Mouse (Mus musculus) kidney, postnatal 4 days (tissue): Measurements from ENCODE around the gene Rfx8.
"Not testable (repeated sequence)": the region's sequence is repeated elsewhere in the genome, so short reads cannot be mapped to it uniquely, and the experiment has no call there.

Source experiments
- DNase-seq, 2 experiments: peaks; one replicate each; pipeline ENCODE4 v3.0.0; 2021; ENCODE audit warnings: mixed read lengths in 2 of 2

Gene Rfx8

DNA sequence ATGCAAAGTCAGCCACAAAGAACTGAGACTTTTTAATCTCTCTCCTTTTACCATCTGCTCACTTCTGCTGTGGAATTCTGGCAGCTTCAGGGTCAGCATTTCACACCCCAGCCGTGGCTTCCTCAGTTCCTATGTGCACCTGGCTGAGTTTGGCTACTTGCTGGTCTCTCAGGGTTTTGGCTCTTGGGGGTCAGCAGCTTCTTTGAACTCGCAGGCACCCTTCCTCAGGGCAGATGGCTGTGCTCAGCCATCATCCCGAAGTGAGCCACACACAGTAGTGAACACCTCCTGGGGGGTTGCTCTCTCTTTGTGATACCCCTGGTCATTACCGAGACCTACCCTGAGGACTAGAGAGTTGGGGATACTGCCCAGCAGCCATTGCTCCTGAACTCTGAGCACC is 29.7 kb downstream of the Rfx8 start:
- no peak for DNase-seq

DNA sequence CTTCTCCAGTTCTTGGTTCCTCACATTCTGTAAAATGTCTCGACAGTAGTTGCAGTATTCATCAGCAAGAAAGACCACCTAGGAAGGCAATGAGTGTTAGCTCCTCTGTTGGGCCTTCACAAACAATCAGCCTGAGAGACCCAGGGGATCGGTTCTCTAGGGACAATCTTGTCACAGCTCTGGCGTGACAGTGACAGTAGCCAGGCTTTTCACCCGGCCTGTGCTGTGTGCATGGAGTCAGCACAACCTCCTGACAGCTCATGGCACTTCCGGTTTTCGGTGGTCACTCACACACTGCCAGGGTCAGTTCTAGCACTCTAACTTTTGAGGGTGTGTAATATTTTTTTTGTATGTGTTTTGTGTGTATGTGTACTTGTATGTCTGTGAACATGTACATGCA is 32.2 kb downstream of the Rfx8 start:
- no peak for DNase-seq

DNA sequence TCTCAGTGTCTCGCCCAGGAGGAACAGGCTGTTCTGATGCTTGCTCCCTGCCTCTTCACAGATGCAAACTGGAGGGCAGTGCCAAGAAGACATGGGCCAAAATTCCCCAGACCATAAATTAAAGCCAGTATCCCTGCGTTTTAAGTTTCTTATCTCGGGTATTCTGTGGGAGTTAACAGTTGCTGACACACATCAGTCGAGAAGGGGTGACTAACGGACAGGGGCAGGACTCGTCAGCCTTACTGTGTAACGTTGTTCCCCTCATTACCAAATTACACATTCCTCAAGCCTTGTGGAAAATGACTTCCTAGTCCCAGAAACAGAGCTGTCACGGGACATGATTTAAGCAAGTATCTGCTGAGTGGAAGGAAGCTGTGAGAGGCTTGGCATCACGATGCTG is 33.5 kb downstream of the Rfx8 start:
- DNase-seq, result no peak

DNA sequence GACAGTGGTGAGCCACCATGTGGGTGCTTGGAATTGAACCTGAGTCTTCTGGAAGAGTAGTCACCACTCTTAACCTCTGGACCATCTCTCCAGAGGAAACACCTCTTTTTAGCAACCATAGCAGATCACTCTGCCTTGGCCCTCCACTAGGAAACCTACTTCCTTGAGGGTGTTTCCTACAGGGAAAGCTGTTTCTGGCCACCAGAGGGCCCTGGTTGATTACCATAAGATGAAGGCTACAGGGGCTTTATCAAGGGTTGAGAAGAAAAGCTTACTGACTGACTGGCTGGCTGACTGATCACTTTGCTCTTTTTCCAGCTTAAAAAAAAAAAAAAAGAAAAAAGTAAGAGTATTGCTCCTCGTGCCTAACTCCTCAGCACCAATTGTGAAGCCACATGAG is 35.0 kb downstream of the Rfx8 start:
- peak; percentile 86 to 91 for DNase-seq

DNA sequence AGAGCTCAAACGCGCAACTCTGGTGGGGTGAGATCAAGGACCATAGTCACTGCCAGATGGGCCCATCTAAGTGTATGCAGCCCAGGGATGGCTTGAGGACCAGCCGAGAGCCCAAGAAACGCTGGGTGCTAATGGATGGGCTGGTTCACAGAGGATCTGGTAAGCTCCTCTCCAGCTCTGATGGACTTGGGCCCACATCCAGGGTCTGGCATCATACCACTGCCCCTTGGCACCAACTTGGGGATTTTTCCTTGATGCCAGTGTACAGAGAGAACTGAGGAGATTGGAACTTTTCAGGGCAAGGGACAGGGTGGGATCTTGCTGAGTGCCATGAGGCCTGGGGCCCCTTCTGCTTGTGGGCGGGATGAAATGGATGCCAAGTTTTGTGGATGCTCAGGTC is 39.2 kb downstream of the Rfx8 start:
- DNase-seq, result no peak

DNA sequence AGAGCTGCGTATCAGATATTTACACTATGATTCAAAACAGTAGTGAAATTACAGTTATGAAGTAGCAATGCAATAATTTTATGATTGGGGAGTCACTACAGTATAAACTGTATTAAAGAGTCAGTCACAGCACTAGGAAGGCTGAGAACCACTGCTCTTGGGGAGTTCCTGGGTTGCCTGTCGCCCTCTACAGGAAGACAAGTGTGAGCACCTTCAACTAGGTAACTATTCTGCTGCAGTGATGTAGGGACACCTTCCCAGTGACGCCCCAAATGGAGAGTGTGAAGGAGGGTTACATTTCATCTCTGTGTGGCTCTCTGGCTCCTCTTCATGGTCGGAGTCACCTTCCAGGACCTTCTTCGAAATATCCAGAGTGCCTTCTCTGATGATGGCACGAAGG is 40.3 kb downstream of the Rfx8 start:
- DNase-seq, result no peak

DNA sequence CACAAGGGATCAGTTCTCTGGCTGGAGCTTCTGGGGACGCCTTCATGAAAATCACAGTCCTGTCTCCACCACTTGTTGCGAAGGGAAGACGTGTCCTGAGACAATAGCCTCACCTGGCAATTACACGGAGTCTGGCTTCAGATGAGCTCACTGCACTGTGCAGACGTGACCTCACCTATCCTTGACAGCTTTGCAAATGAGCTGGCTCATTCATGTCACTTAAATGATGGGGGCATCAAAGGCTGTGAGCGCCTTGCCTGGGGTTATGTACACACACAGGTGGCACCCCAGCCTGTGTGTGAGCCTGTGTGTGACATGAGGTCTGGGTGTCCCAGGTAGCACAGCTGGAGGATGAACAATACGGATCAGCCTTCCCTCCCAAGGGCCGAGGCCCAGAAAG is 41.9 kb downstream of the Rfx8 start:
- DNase-seq, result no peak

DNA sequence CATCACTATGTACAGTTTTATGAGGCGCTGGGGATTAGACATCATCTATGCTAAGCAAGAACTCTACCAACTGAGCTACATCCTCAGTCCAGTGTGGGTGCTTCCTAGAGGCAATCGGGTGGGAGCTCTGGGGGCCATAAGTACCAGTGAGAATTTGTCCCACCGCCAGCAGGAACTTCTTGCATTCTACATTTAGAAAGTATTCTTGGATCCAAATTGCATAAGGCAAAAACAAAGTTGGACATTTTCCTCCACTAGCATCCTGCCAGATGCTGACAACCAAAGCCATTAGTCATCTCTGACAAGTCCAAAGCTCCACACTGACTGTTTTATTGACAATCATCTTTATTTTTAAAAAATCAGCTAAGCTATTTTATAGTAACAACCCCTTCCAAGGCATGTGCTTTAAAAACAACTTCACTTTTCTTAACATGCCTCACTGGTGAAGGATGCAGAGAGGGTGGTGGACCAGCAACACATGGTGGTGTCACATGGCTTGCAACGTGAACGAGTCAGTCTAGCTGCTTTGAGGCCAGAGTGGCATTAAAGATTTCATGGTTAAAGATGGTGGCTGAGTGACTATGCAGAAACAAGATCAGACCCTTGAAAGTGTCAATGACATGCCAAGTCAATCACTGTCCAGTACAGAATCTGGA is 44.4 kb downstream of the Rfx8 start:
- DNase-seq, result peak; percentile 18 to 26

DNA sequence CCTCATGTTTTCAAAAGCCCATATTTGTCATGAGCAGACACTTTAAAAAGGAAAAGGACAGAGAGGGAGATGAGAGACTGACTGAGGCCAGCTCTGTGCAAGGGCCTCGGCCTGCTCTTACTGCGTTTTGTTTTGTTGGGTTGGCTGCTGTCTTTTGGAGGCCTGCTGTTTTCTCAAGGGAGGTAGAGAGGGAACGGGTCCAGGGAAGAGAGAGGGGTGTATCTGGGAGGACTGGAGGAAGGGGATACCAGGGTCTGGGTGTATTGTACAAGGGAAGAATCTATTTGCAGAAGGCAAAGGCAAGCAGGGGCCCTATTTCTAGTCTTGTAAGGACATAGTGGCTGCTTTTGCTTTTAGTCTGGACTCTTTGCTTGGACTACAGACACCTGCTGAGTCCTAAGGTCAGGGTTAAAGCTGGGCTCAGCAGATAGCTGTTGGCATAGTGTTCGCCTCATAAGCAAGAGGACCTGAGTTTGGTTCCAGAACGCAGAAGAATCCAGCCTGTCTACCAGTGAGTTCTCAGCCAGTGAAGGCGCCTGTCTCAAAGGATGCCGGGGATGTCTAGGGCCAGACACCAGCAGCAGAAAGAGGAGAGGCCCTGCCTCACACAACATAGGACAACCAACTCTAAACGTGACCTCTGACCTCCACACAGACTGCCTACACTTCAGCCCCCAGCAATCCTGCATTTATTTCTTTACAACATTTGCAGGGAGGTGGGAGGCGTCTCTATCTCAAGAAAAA is 48.3 kb downstream of the Rfx8 start:
- no peak for DNase-seq

DNA sequence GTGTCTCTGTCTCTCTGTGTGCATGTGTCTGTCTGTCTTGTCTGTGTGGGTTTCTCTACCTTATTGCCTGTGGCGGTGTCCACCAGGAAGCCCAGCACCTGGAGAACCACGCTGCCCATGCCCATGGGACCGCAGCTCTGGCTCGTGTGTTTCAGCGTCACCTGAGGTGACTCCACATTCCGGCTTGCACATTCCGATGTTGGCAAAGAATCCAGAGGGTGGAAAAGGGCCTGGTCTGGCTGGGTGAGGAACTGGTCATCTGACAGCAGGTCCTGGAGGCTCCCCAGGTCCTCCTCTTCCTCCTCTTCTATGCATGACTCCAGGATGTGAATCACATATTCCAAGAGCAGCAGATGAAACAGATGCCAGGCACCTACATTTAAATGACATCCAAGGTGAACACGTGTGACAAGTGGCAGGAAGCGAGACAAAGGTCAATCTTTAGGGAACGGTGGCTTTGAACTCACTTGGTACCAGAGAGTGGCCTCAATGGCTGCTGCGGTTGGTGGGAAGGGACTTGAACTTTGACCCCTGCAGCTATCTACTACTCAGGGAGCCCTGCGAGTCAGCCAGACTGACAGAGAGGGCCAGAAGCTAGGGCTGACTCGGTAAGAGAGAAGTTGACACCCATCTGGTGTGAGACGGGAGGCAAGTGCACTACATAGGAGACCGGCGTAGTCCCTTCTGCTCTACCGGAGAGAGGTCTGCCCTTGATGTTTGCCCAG is 50.4 kb downstream of the Rfx8 start:
- no peak for DNase-seq

DNA sequence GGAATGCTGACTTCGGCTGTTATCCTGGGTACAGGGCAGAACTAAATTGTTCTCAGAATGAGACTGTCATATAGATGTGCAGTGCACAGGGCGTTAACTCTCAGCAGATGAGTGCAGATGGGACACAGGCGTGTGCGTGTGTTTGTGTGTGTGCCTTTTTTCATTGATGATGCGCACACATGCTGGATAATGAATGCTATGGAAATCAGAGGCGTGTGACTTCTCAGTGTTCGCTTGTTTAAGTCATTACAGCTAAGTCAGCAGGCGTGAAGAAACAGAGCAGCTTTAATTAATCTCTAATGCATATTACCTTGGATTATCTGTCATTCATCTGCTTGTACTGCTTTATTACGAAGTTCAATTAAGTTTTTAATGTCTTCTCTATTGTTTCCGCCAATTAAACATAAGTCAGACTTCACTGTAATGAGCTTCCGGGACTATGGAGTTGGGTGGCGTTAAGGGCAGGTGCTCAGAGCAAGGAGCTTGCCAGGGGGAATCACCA is 54.0 kb downstream of the Rfx8 start:
- no peak for DNase-seq

DNA sequence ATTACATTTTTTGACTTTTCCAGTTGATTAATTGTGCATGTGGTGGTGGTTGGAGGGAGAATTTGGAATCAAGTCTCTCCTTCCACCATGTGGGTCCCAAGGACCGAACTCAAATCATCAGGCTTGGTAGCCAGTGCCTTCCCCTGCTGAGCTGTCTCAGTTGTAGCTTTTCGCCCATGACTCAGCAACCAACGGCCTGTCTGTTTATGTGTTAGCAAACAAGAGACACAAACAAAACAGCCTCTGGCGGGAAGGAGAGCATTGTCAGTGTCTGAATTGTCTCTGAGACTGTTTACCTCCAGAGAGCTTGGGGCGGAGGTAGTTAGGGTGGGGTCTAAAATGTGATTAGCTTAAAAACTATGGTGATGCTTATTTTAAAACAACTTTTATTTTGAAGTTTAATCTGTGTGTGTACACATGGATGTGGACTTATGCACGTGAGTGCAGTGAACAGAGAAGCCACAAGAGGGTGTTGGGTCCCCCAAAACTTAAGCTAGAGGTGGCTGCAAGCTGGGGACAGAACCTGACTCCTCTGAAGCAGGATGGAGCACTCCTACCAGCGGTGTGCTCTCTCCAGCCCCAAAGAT is 56.7 kb downstream of the Rfx8 start:
- no peak for DNase-seq

DNA sequence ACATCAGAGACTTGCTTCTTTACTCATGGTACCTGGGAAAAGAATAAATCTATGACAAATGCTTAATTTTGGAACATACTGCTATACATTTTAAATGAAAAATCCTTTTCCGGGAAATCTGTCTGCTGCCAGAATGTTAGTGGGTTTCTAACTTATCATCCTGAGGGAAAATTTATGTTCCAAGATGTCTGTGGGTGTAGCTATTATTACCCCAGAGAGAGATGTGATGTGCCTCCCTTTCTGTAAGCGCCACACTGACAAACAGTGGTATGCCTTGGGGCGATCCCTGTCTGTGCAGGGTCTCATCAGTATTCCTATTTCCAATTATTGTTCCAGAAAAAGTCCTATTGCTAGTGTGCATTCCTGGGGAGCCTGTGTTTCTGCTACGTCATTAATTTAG is 57.7 kb downstream of the Rfx8 start:
- no peak for DNase-seq

DNA sequence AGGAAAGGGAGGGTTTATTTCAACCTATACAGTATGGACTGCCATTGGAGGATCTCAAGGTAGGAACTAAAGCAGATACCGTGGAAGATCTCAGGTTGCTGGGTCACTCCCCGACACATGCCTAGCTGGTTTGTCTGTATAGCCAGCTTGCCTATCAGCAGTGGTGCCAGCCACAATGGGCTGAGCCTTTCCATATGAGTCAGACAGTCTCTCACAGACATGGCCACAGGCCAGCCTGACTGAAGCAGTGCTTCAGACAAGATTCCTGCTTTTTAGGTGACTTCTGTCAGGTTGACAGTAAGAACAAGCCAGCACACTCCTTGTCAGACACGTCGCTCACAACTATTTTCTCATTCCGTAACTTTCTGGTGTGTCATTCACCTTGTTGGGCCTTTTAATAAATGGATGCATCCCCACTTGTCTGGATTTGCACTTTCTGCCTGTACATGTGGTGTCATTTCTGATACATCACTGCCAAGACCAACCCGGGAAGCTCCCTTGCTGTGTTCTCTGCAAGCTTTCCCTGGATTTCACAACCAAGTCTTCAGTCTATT is 63.7 kb downstream of the Rfx8 start:
- DNase-seq, result no peak

DNA sequence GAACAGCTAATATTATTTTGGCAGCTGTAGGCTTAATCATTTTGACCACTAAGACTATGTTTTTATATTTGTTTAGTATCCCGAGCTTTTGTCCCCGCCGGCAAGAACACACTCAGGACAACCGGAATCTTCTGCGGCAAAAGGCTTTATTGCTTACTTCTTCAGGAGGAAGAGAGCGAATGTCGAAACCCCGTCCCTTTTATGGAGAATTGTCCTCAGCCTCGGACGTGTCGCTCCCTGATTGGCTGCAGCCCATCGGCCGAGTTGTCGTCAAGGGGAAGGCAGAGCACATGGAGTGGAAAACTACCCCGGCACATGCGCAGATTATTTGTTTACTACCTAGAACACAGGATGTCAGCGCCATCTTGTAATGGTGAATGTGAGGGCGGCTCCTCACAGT is 65.9 kb downstream of the Rfx8 start:
- DNase-seq, result not testable (repeated sequence)

DNA sequence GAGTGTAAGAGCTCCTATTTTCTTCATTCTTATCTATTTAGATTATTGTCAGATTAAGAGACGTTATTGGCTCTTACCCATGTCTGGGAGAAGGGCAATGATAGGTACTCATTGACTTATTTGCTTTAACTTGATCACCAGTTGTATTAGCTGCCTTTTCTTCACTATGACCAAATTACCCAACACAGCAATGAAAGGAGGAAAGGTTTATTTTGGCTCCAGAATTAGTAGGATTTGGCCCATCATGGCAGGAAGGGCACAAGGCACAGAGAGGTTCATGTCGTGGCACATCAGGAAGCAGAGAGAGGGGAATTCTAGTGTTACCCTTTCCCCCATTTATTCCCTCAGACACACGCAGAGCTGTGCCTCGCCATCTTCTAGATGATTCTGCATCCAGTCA is 67.8 kb downstream of the Rfx8 start:
- no peak for DNase-seq

DNA sequence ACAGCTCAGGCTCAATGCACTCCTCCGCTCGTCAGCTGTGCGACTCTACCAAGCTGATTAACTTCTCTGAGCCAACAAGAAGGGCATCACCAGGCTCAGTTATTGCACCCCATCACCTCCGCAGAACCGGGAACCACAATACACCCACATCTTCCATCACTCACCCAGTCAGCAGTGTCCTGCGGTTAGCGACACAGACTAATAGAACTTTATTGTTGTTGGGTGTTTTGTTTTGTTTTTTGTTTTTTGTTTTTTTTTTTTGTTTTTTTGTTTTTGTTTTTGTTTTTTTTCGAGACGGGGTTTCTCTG is 69.6 kb downstream of the Rfx8 start, which contains the start of gene Creg2:
TSS of gene Creg2 (minus strand) at position 234 of the 308 bp plus-strand sequence.
- DNase-seq, result no peak

DNA sequence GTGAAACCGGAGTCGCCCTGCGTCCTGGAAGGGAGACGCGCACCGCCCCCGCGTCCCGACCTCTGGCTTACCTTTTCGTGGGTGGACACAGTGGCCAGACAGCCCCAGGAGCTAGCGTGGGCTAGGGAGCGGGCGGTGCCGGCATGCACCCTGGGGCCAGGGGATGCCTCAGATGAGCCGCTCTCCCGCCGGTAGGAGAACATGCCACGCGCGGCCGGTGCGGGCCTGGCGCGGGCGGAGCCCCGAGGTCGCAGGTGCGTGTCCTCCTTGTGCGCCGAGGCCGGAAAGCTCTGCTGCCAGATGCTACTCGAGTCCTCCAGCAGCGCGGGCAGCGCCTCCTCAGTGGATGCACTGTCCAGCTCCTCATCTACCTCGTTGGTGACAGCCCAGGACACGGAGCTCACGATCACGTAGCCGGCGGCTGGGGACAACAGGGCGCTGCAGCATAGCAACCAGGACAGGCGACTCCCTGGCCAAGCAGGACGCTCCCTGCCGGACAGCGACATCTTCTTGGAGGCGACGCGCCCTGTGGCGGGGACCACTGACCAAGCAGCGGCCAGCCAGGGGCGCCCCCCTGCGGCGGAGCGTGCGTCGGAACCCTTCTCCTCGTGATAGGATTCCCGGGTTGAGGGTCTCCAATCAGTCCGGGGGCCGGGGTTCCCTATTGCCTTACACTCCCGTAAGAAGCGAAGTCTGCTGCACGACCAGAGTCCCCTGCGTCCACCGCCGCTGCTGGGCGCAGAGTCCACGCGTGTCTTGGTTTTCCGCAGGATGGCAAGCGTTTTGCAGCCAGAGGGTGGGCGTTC is 70.2 kb downstream of the Rfx8 start:
- peak; percentile 83 to 87 for DNase-seq

DNA sequence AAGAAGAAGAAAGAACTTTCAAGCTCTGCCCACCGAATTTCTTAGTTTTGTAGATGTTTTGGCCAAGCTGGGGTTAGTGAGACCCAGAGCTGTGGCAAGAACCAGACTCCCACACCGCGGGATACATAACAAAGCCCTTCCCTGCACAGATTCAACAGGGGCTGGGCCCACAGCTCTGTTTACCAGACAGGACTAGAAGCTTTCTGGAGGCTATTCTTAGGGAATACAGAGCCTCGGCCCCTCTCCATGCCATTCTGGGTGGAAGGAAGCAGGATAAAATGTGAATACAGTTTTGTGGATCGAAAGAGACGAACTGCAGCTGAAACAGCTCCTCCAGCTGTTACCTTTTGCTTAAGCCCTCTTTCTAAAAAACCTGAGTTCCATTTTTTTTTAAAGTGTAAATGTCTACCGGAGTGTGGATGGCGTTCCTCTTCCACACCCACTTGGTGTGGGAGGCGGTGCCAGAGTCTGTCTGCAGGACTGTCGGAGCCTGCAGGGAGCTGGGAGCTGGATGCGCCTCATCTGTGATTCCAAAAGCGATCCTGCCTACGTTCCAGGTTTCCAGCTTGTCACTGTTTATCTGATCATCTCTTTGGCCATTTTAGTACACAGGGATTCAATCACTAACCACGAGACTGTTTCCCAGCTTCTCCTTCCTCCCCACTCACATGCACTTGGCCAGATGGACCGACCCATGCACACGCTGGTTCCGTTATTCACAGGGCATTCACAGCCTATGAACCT is 70.9 kb downstream of the Rfx8 start:
- DNase-seq, result peak; percentile 15 to 28

DNA sequence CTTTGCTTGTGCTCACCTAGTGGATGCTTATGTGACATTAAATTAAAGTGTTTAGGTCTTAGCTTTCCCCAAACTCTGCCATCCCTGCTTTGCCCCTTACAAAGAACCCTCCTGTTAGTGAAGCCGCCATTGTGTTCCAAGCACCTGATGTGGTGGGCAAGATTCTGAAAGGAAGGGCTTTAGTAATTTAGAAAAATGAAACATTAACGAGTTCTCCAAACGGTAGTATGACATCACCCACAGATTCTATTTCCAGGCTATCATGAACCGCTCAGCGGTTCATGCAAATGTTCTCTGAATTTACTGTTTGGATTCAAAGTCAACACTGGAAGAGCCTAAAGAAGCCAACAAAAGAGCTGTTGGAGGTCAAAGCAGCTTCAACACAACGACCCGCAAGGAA is 72.2 kb downstream of the Rfx8 start:
- DNase-seq, result no peak

DNA sequence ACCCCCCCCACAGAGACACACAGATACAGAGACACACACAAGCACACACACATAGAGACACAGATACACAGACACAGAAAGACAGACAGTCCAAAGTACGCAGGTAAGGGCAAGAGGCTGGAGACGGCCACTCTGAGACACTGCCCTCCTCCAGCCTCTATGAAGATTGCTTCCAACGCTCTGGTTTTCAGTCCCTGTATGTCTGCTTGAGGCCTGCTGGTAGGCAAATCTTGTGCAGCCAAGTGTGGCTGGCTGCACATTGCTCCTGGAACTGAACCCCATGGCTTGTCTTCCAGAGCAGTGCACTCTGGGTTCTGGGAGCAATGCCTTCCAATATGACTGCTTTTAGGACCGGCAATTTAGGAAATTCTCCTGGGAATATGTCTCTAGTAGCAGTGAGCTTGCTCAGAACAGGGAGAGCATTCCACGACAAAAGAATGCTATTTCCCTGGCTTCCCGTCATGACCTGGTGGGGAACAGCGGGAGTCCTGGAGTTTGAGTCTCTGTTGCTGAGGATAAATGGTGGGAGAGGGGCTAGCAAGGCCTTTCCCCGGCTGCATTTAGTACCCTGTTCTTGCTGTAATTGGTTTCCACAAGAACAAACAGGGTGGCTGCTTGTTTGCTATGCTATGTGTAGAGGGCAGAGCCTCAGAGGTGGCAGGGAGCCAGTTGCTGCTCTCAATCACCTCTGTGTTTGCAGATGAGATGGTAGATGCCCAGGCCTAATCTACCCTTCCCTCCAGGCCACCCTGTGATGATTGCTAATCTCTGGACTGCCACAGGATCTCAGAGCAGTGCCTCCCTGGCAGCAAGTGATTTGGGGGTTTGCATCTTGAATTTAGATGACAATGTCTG is 74.7 kb downstream of the Rfx8 start:
- peak; percentile 23 to 46 for DNase-seq
